Mouse (Mus musculus) brain, embryonic 14.5 days (tissue): ENCODE data around the gene Osbpl6.

Source experiments
- CTCF ChIP-seq: fragments of 200-500 bp; IDR thresholded peaks from 2 replicates; pipeline ENCODE4 v1.5.1; 2012; ENCODE audit warnings: inconsistent platforms, mild to moderate bottlenecking, moderate library complexity, borderline replicate concordance; ENCODE audit not compliant: insufficient read depth, insufficient read length; ENCODE audit errors: extremely low read depth
- POLR2A ChIP-seq: fragments of 200-500 bp; IDR thresholded peaks from 2 replicates; pipeline ENCODE4 v1.6.1; 2012; ENCODE audit warnings: mild to moderate bottlenecking, inconsistent platforms, borderline replicate concordance; ENCODE audit not compliant: poor library complexity, insufficient read depth, insufficient read length, severe bottlenecking; ENCODE audit errors: extremely low read depth

- TF ChIP-seq CTCF (no peak), POLR2A (no peak)
Observed at GRCm38 (mm10) chr2:76511281-76511721, 105.0 kb downstream of the Osbpl6 start.
